Mouse (Mus musculus): ENCODE results near the gene Fam234a. TPM values are rescaled to one million over a fixed set of nuclear protein-coding genes. Genes with fewer than 3 reads are reported as not detected.
"Not testable (repeated sequence)": the region's sequence is repeated elsewhere in the genome, so short reads cannot be mapped to it uniquely, and the experiment has no call there.

Fam234a gene
- polyA plus RNA-seq, 1 experiment from 2014 or later, result 45.0 TPM

GRCm38 (mm10) chr17:26201998-26202397 is 42.0 kb downstream of the Fam234a start:
- Histone ChIP-seq H3K27me3 (replicated peaks) (peaks cover 79% of the 10 kb centered on the region), H3K9ac (no peak overlapping the region), H3K4me2 (peak overlapping the region; percentile 2; the same call in 1 of the 2 replicates), H3K36me3 (peaks cover 12% of the 10 kb centered on the region), H3K4me3 (no peak overlapping the region; the same call in 1 of the 2 replicates), H3K9me3 (no peaks in the 10 kb centered on the region), H3K27ac (replicated peaks) (no peak overlapping the region), H3K4me1 (peaks cover 26% of the 10 kb centered on the region)
- ATAC-seq (ENCODE audit: extremely low read depth, insufficient number of reproducible peaks, low FRiP score, low TSS enrichment), result no peak

- ATAC-seq (ENCODE audit: extremely low read depth, insufficient number of reproducible peaks, low FRiP score, low TSS enrichment), result no peak
- Histone ChIP-seq H3K9ac (peak overlapping the region; percentile 82), H3K4me2 (peak overlapping the region; percentile 93), H3K4me3 (peak overlapping the region; percentile 65), H3K27ac (replicated peaks) (no peak overlapping the region), H3K9me3 (no peaks in the 10 kb centered on the region), H3K4me1 (peaks cover 26% of the 10 kb centered on the region), H3K27me3 (replicated peaks) (peaks cover 73% of the 10 kb centered on the region), H3K36me3 (peaks cover 22% of the 10 kb centered on the region)
- WGBS, result under 1% methylated on average over 75 of the region's 92 CpGs
These were observed 43.0 kb downstream of the Fam234a start for GRCm38 (mm10) chr17:26200831-26201705.

GRCm38 (mm10) chr17:26198892-26199291 is 45.1 kb downstream of the Fam234a start, which contains the start of gene Pdia2:
Gene Pdia2, minus strand, starts transcription at chr17:26199087.
- Histone ChIP-seq H3K36me3 (peaks cover 43% of the 10 kb centered on the region), H3K9ac (no peak within 1 kb of the TSS), H3K27ac (replicated peaks) (no peak within 1 kb of the TSS), H3K27me3 (replicated peaks) (peaks cover 51% of the 10 kb centered on the region), H3K4me3 (no peak within 1 kb of the TSS), H3K9me3 (no peaks in the 10 kb centered on the region), H3K4me1 (peaks cover 26% of the 10 kb centered on the region), H3K4me2 (no peak within 1 kb of the TSS)
- ATAC-seq (ENCODE audit: extremely low read depth, insufficient number of reproducible peaks, low FRiP score, low TSS enrichment), result no peak
- WGBS, result 43% methylated on average over 4 of the region's 4 CpGs

DNA sequence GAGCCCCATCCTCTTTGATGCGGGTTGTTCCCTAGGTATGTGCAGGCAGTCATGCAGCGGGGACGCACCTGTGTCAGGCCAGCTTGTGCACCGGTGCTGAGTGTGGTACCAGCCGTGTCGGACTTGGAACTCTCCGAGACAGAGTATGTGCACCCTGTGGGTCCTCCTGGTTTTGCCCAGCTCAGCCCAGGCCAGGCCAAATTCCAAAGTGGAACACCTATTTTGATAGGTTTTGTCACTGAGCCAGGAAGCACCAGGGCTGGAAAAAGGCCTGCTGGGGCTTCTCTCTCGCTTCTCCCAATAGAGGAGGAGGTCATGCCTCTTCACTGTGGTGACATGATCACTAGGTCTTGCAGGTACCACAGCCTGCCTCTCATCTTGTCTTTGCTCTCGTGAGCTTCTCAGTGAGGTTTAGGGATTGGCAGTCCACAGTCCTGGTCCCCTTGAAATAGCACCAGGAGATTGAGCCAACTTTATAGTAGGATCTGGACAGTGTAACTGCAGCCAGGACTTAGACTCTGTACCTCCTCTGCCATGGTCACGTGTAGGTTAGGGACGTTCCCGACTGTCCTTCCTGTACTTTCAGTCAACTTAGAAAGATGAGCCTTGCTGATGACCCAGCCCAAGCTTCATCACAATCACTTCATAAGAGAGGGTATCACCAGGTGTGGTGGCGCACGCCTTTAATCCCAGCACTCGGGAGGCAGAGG is 51.4 kb downstream of the Fam234a start:
- ATAC-seq (ENCODE audit: extremely low read depth, insufficient number of reproducible peaks, low FRiP score, low TSS enrichment), result no peak
- no peak overlapping the region for H3K4me3 ChIP-seq
- H3K9ac ChIP-seq, result no peak overlapping the region
- no peak overlapping the region for H3K27ac ChIP-seq (replicated peaks)
- 93% methylated on average over 15 of the region's 15 CpGs for WGBS
- no peaks in the 10 kb centered on the region for H3K27me3 ChIP-seq (replicated peaks)
- H3K36me3 ChIP-seq, result peaks cover 98% of the 10 kb centered on the region
- H3K4me2 ChIP-seq, result no peak overlapping the region
- H3K4me1 ChIP-seq, result no peaks in the 10 kb centered on the region
- no peaks in the 10 kb centered on the region for H3K9me3 ChIP-seq

GRCm38 (mm10) chr17:26191486-26191885 is 52.6 kb downstream of the Fam234a start:
- H3K9ac ChIP-seq; H3K4me2 ChIP-seq; H3K4me3 ChIP-seq; ATAC-seq (ENCODE audit: extremely low read depth, insufficient number of reproducible peaks, low FRiP score, low TSS enrichment); H3K4me1 ChIP-seq; H3K27me3 ChIP-seq (replicated peaks); H3K27ac ChIP-seq (replicated peaks); H3K9me3 ChIP-seq: not testable (repeated sequence)
- WGBS, result 88% methylated on average over 7 of the region's 7 CpGs
- peaks cover 97% of the 10 kb centered on the region for H3K36me3 ChIP-seq

- Histone ChIP-seq H3K4me2 (no peak overlapping the region), H3K36me3 (peaks cover 96% of the 10 kb centered on the region), H3K27ac (replicated peaks) (no peak overlapping the region), H3K9ac (no peak overlapping the region), H3K27me3 (replicated peaks) (no peaks in the 10 kb centered on the region), H3K4me1 (no peaks in the 10 kb centered on the region), H3K9me3 (no peaks in the 10 kb centered on the region), H3K4me3 (no peak overlapping the region)
- WGBS, result 92% methylated on average over 11 of the region's 11 CpGs
- ATAC-seq (ENCODE audit: extremely low read depth, insufficient number of reproducible peaks, low FRiP score, low TSS enrichment), result no peak
These were observed 55.8 kb downstream of the Fam234a start for GRCm38 (mm10) chr17:26188091-26188805.

DNA sequence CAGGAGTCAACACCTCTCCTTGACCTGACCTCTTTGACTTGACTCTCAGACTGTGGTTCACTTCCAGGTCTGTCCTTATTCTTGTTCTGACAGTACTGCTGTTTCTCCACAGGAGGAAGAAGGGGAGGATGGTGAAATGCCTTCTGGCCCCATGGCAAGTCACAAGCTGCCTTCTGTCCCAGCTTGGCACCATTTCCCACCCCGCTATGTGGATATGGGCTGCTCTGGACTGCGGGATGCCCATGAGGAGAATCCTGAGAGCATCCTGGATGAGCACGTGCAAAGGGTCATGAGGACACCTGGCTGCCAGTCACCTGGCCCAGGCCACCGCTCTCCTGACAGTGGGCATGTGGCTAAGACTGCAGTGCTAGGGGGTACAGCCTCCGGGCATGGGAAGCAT is 56.5 kb downstream of the Fam234a start:
- ATAC-seq (ENCODE audit: extremely low read depth, insufficient number of reproducible peaks, low FRiP score, low TSS enrichment), result no peak
- Histone ChIP-seq H3K9me3 (no peaks in the 10 kb centered on the region), H3K27ac (replicated peaks) (no peak overlapping the region), H3K27me3 (replicated peaks) (no peaks in the 10 kb centered on the region), H3K4me3 (no peak overlapping the region), H3K4me1 (no peaks in the 10 kb centered on the region), H3K36me3 (peaks cover 96% of the 10 kb centered on the region), H3K9ac (no peak overlapping the region), H3K4me2 (no peak overlapping the region)
- 92% methylated on average over 5 of the region's 5 CpGs for WGBS

DNA sequence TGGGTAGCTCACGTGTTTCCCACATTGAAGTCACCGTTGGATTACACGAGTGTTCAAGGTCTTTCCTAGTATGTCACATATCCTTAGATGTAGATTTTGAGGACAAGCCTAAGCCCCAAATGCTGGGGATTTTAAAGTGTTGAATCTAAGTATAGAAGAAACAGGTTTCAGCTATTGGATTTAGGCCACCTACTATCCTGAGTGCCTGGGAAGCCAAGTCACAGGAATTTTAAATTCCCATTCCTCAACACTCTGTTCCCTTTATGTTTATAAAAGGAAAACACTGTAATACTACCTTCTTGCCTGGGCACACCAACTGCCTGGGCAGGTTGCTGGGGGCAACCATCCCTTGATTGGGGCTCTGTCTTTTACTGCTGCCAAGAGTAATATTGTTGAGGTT is 62.9 kb downstream of the Fam234a start:
- Histone ChIP-seq H3K9me3 (0 out of 2 replicates have a peak, but pooled peaks cover 6% of the 10 kb centered on the region), H3K27ac (replicated peaks) (no peak overlapping the region), H3K4me1 (no peaks in the 10 kb centered on the region), H3K9ac (no peak overlapping the region), H3K36me3 (peaks cover 80% of the 10 kb centered on the region), H3K27me3 (replicated peaks) (no peaks in the 10 kb centered on the region), H3K4me2 (no peak overlapping the region), H3K4me3 (no peak overlapping the region)
- no peak for ATAC-seq (ENCODE audit: extremely low read depth, insufficient number of reproducible peaks, low FRiP score, low TSS enrichment)
- WGBS, result 89% methylated on average over 3 of the region's 3 CpGs

DNA sequence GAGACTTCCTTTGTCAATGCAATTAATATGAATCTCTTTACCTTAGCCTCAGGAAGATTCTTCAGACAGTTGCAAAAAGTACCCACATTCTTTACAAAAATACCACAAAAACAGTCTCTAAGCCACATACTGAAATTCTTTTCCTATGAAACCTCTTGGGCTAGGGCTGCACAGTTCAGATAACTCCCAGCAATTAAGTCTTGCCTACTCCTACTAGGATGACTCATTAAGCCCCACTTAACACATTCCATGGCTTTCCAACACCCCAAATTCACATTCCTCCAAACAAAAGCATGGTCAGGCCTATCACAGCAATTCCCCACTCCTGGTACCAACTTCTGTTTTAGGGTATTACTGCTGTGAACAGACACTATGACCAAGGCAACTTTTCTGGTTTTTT is 65.4 kb downstream of the Fam234a start:
- ATAC-seq (ENCODE audit: extremely low read depth, insufficient number of reproducible peaks, low FRiP score, low TSS enrichment), result no peak

DNA sequence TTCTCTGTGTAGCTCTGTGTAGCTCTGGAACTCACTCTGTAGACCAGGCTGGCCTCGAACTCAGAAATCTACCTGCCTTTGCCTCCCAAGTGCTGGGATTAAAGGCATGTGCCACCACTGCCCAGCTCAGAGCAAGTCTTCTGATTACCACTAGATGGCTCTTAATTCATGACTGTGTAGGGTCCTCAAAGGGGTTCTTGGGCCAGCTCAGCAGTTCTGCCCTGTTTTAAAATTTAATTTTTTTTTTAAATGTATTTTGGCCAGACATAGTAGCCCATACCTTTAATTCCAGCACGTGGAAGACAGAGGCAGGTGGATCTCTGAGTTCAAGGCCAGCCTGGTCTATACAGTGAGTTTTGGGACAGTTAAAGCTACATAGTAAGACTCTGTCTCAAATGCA is 68.8 kb downstream of the Fam234a start:
- H3K4me2 ChIP-seq; ATAC-seq (ENCODE audit: extremely low read depth, insufficient number of reproducible peaks, low FRiP score, low TSS enrichment); H3K4me3 ChIP-seq; H3K4me1 ChIP-seq; H3K9me3 ChIP-seq; H3K9ac ChIP-seq; H3K27me3 ChIP-seq (replicated peaks); H3K27ac ChIP-seq (replicated peaks): not testable (repeated sequence)
- H3K36me3 ChIP-seq, result peaks cover 56% of the 10 kb centered on the region
- WGBS, result 75% methylated on average over 2 of the region's 2 CpGs

More for the DNA sequence above, 65.4 kb downstream of the Fam234a start:
- H3K36me3 ChIP-seq, result peaks cover 76% of the 10 kb centered on the region
- H3K9me3 ChIP-seq, result 0 out of 2 replicates have a peak, but pooled peaks cover 6% of the 10 kb centered on the region
- no peak overlapping the region for H3K4me2 ChIP-seq
- H3K4me1 ChIP-seq, result no peaks in the 10 kb centered on the region
- no peak overlapping the region for H3K27ac ChIP-seq (replicated peaks)
- no peak overlapping the region for H3K9ac ChIP-seq
- H3K27me3 ChIP-seq (replicated peaks), result no peaks in the 10 kb centered on the region
- H3K4me3 ChIP-seq, result no peak overlapping the region

DNA sequence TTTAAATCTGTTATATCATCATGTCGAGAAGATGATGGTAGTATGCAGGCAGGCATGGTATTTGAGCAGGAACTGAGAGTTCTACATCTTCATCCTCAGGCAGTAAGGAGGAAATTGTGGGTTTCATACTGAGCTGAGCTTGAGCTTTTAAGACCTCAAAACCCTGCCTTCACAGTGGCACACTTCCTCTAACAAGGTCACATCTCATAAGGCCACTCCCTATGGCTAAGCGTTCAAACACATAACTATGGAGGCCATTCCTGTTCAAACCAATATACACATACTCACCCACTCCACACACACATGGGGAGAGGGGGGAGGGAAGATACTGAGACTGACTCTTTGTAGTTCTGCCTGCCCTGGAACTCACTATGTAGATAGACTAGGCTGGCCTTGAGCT is 76.0 kb downstream of the Fam234a start:
- no peaks in the 10 kb centered on the region for H3K27me3 ChIP-seq (replicated peaks)
- no peak for ATAC-seq (ENCODE audit: extremely low read depth, insufficient number of reproducible peaks, low FRiP score, low TSS enrichment)
- peaks cover 15% of the 10 kb centered on the region for H3K36me3 ChIP-seq
- 82% methylated on average over 2 of the region's 2 CpGs for WGBS
- no peak overlapping the region for H3K27ac ChIP-seq (replicated peaks)
- H3K9me3 ChIP-seq, result no peaks in the 10 kb centered on the region
- H3K4me1 ChIP-seq, result peaks cover 10% of the 10 kb centered on the region
- H3K4me3 ChIP-seq, result no peak overlapping the region
- H3K4me2 ChIP-seq, result no peak overlapping the region
- no peak overlapping the region for H3K9ac ChIP-seq
